Mouse (Mus musculus): ENCODE measurements around the gene Kif1b. TPM values are rescaled to one million over a fixed set of nuclear protein-coding genes. Genes with fewer than 3 reads are reported as not detected.
A peak's percentile ranks its signal among the peaks of the same experiment; 100 is the strongest.

Kif1b gene
- polyA plus RNA-seq, 1 experiment from 2014 or later, result 63.4 TPM

DNA sequence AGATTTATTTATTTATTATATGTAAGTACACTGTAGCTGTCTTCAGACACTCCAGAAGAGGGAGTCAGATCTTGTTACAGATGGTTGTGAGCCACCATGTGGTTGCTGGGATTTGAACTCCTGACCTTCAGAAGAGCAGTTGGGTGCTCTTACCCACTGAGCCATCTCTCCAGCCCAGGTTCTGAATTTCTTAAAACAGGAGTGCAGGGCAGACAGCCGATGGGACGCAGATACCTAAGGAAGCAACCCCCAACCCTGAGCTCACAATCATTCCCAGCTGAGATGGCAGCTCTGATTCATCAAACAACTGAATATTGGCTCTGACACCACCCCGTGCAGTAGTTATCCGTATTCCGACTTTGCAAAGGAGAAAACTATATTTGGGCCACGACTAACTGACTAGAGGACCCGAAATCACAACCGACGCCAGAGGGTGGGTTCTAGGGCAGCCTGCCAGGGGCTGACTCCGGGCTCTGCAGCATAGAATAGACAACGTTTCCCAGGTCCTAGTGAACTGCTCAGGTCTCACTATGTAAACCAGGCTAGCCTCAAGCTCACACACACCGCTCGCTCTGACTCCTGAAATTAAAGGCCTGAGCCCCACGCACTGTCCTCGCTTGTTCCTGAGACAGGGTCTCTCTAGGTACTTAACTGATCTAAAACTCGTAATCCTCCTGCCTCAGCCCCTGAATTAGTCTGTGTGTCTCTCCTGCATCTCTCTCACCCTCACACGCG lies 171.2 kb downstream of the Kif1b start:
- H3K27ac ChIP-seq (replicated peaks), result peak overlapping the region; percentile 93
- 72% methylated on average over 18 of the region's 18 CpGs for WGBS
- no peaks in the 10 kb centered on the region for H3K27me3 ChIP-seq (ENCODE audit: low read depth, poor library complexity, severe bottlenecking)
- no peaks in the 10 kb centered on the region for H3K9me3 ChIP-seq (replicated peaks)
- H3K4me3 ChIP-seq, result peak overlapping the region; percentile 60
- DNase-seq (ENCODE audit: low spot score), result no peak
- peaks cover 33% of the 10 kb centered on the region for H3K36me3 ChIP-seq
- peaks cover 20% of the 10 kb centered on the region for H3K4me1 ChIP-seq

- no peak overlapping the region for H3K4me3 ChIP-seq
- peaks cover 62% of the 10 kb centered on the region for H3K36me3 ChIP-seq
- peaks cover 20% of the 10 kb centered on the region for H3K4me1 ChIP-seq
- H3K27me3 ChIP-seq (ENCODE audit: low read depth, poor library complexity, severe bottlenecking), result no peaks in the 10 kb centered on the region
- 83% methylated on average over 5 of the region's 5 CpGs for WGBS
- H3K9me3 ChIP-seq (replicated peaks), result no peaks in the 10 kb centered on the region
- no peak for DNase-seq (ENCODE audit: low spot score)
- H3K27ac ChIP-seq (replicated peaks), result 0 out of 2 replicates have a peak overlapping the region, but pooled peaks have one; percentile 9
These were observed 174.1 kb downstream of the Kif1b start for GRCm38 (mm10) chr4:149133395-149133794.

DNA sequence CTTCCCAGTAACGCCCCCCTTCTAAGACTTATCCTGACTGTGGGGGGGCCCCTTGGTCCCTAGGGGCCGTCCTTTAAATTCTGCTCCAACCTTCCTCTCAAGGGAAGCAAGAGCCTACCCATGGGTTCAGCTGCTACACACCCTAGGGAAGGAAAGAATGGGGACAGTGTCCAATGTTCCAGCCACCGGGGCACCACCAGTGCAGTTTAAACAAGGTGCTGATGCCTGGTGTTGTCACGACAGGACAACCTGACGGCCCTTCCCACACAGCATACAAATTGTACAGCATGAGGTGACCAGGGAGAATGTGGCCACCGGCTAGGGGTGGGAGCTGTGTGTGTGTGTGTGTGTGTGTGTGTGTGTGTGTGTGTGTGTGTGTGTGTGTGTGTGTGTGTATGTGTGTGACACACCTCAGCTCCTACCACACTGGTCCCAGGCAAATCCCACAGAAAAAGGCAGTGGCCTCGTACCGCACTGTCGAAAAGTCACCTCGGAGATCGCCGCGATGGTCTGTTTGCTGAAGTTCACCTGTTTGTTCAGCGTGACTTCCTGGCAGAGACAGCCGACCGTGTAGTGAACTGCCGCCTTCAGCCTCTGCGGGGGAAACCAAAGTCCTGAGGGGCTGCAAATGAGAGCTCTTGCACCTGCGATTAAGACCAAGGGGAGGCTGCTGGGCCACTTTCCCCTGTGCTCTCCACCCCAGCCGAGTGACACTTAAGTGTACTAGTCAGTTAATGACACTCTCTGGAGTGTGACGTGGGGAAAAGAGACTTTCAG lies 175.5 kb downstream of the Kif1b start:
- 93% methylated on average over 21 of the region's 21 CpGs for WGBS
- Histone ChIP-seq H3K9me3 (replicated peaks) (no peaks in the 10 kb centered on the region), H3K27me3 (ENCODE audit: low read depth, poor library complexity, severe bottlenecking) (no peaks in the 10 kb centered on the region), H3K4me1 (peaks cover 26% of the 10 kb centered on the region), H3K27ac (replicated peaks) (no peak overlapping the region), H3K4me3 (no peak overlapping the region), H3K36me3 (peaks cover 76% of the 10 kb centered on the region)
- DNase-seq (ENCODE audit: low spot score), result no peak

DNA sequence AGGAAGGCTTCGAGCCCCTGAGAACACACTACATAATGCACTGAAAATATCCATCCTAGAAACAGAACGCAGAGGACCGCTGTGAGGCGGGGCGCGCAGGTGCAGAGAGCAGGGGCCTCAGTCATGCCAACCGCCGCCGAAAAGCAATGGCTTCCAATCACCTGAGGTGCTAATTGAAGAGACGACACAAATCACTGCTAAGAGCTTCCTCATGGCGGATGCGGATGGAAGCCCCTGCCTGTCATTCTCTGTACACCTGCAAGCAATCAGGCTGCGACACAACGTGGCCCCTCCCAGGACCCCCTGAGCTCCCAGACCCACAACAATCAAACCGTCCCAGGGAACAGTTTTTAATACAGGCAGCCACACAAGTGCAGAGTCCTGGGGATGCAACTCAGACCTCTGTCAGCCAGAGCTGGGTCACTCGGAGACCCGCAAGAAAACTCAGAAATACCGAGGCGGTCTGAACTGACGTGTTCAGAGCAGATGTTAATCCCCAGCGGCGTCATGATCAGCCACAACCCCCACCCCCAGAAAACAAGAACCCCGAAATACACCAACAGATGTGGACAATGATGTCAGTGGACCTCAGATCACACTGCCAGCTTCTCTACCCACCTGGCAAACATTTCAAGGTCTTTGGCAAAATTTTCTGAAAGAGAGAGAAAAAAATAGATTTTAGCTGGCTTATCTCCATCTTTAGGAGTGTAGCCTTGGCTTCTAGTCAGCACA lies 176.3 kb downstream of the Kif1b start:
- H3K9me3 ChIP-seq (replicated peaks), result no peaks in the 10 kb centered on the region
- peaks cover 84% of the 10 kb centered on the region for H3K36me3 ChIP-seq
- no peaks in the 10 kb centered on the region for H3K27me3 ChIP-seq (ENCODE audit: low read depth, poor library complexity, severe bottlenecking)
- no peak for DNase-seq (ENCODE audit: low spot score)
- WGBS, result 89% methylated on average over 23 of the region's 23 CpGs
- no peak overlapping the region for H3K27ac ChIP-seq (replicated peaks)
- H3K4me1 ChIP-seq, result peaks cover 21% of the 10 kb centered on the region
- no peak overlapping the region for H3K4me3 ChIP-seq

GRCm38 (mm10) chr4:149128467-149128866 lies 179.0 kb downstream of the Kif1b start:
- 82% methylated on average over 18 of the region's 18 CpGs for WGBS
- Histone ChIP-seq H3K9me3 (replicated peaks) (no peaks in the 10 kb centered on the region), H3K4me1 (peaks cover 23% of the 10 kb centered on the region; the same call in 1 of the 2 replicates), H3K36me3 (peaks cover 78% of the 10 kb centered on the region), H3K27ac (replicated peaks) (peak overlapping the region; percentile 55; the same call in 1 of the 2 replicates), H3K27me3 (ENCODE audit: low read depth, poor library complexity, severe bottlenecking) (no peaks in the 10 kb centered on the region), H3K4me3 (no peak overlapping the region)
- DNase-seq (ENCODE audit: low spot score), result no peak

DNA sequence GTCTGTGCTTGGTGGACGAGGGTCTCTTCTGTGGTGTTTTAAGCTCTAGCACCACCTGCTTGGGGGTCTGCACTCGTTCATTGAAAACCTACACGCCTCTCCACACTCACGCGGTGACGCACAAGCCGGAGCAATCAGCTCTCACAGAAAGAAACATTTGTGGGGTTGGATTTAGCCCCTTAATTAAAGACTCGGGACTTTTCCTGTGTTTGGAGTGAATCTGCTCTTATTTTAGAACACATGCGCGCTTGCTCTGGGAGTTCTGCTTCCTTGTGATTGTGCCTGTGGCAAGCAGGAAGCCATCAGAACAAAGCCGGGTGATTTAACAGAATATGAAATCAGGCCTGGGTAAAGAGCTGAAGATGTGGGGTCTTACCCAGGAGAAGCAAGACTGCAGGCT lies 180.8 kb downstream of the Kif1b start, which contains the start of gene Cort:
Gene Cort (minus strand): TSS at position 101 of the 400 bp plus-strand sequence.
- 91% methylated on average over 11 of the region's 11 CpGs for WGBS
- no peak within 1 kb of the TSS for H3K4me3 ChIP-seq
- peaks cover 14% of the 10 kb centered on the region; the same call in 1 of the 2 replicates for H3K4me1 ChIP-seq
- H3K36me3 ChIP-seq, result peaks cover 62% of the 10 kb centered on the region
- no peaks in the 10 kb centered on the region for H3K27me3 ChIP-seq (ENCODE audit: low read depth, poor library complexity, severe bottlenecking)
- no peaks in the 10 kb centered on the region for H3K9me3 ChIP-seq (replicated peaks)
- peak within 1 kb of the TSS; percentile 70 for H3K27ac ChIP-seq (replicated peaks)
- no peak for DNase-seq (ENCODE audit: low spot score)

Other genes with a start within 250 kb of the Kif1b start
- 56.6 and 57.3 TPM in 2 replicates for gene Pex14, start 207.8 kb downstream of the Kif1b start, polyA plus RNA-seq (2016; fragmentation: Nextera tagmentation; extraction: Ambion mirVana)
- gene Dffa, start 203.5 kb downstream of the Kif1b start, polyA plus RNA-seq (2016; fragmentation: Nextera tagmentation; extraction: Ambion mirVana), result 32.4 and 34.4 TPM in 2 replicates
- 0.19 and 0.42 TPM in 2 replicates for gene Cort, start 180.9 kb downstream of the Kif1b start, polyA plus RNA-seq (2016; fragmentation: Nextera tagmentation; extraction: Ambion mirVana)
- gene Cenps, start 170.1 kb downstream of the Kif1b start, polyA plus RNA-seq (2016; fragmentation: Nextera tagmentation; extraction: Ambion mirVana), result 59.4 and 72.8 TPM in 2 replicates
- gene Pgd, start 140.9 kb downstream of the Kif1b start, polyA plus RNA-seq (2016; fragmentation: Nextera tagmentation; extraction: Ambion mirVana), result 168 TPM in 2 replicates
- 56.2 and 60.9 TPM in 2 replicates for gene Ube4b, start 119.1 kb upstream of the Kif1b start, polyA plus RNA-seq (2016; fragmentation: Nextera tagmentation; extraction: Ambion mirVana)
- gene Rbp7, start 147.3 kb upstream of the Kif1b start, polyA plus RNA-seq (2016; fragmentation: Nextera tagmentation; extraction: Ambion mirVana), result not detected in 2 replicates
- gene Tmem274, start 169.7 kb upstream of the Kif1b start, polyA plus RNA-seq (2016; fragmentation: Nextera tagmentation; extraction: Ambion mirVana), result 0.41 and 0.55 TPM in 2 replicates
- 16.2 and 18.8 TPM in 2 replicates for gene Nmnat1, start 177.5 kb upstream of the Kif1b start, polyA plus RNA-seq (2016; fragmentation: Nextera tagmentation; extraction: Ambion mirVana)
- 48.5 and 48.9 TPM in 2 replicates for gene Lzic, start 177.5 kb upstream of the Kif1b start, polyA plus RNA-seq (2016; fragmentation: Nextera tagmentation; extraction: Ambion mirVana)
- 54.8 and 56.6 TPM in 2 replicates for gene Ctnnbip1, start 210.5 kb upstream of the Kif1b start, polyA plus RNA-seq (2016; fragmentation: Nextera tagmentation; extraction: Ambion mirVana)